Mouse (Mus musculus): ENCODE measurements around the gene Zp2.

Zp2 gene

GRCm38 (mm10) chr7:120128951-120129350 lies 16.1 kb downstream of the Zp2 start:
- no peak for DNase-seq

- no peak for DNase-seq
Measured at GRCm38 (mm10) chr7:120127686-120128059, 17.4 kb downstream of the Zp2 start.

- DNase-seq, result no peak
Measured at GRCm38 (mm10) chr7:120126976-120127685, 18.0 kb downstream of the Zp2 start.

GRCm38 (mm10) chr7:120124844-120125243 lies 20.2 kb downstream of the Zp2 start:
- DNase-seq, result peak; percentile 19

- no peak for DNase-seq
Measured at GRCm38 (mm10) chr7:120123776-120124175, 21.3 kb downstream of the Zp2 start.

GRCm38 (mm10) chr7:120117529-120117928 lies 27.6 kb downstream of the Zp2 start:
- DNase-seq, result no peak

- no peak for DNase-seq
Measured at GRCm38 (mm10) chr7:120116976-120117375, 28.1 kb downstream of the Zp2 start.

GRCm38 (mm10) chr7:120109676-120110075 lies 35.4 kb downstream of the Zp2 start:
- DNase-seq, result no peak

- DNase-seq, result no peak
Measured at GRCm38 (mm10) chr7:120106356-120106755, 38.7 kb downstream of the Zp2 start.

- no peak for DNase-seq
Measured at GRCm38 (mm10) chr7:120104975-120105374, 40.1 kb downstream of the Zp2 start.

GRCm38 (mm10) chr7:120103019-120103567 lies 42.0 kb downstream of the Zp2 start:
- DNase-seq, result no peak

GRCm38 (mm10) chr7:120102164-120102972 lies 42.7 kb downstream of the Zp2 start, which contains the start of gene Tmem159:
TSS of gene Tmem159 (plus strand) at chr7:120102353.
- peak; percentile 26 for DNase-seq

- DNase-seq, result peak; percentile 33
Measured at GRCm38 (mm10) chr7:120098403-120098802, 46.7 kb downstream of the Zp2 start.

GRCm38 (mm10) chr7:120097845-120098244 lies 47.2 kb downstream of the Zp2 start:
- peak; percentile 10 for DNase-seq

GRCm38 (mm10) chr7:120095180-120095579 lies 49.9 kb downstream of the Zp2 start, which contains the start of gene Dnah3:
TSS of gene Dnah3 (minus strand) at chr7:120095280.
- no peak for DNase-seq

GRCm38 (mm10) chr7:120094216-120094615 lies 50.9 kb downstream of the Zp2 start:
- DNase-seq, result no peak

- no peak for DNase-seq
Measured at GRCm38 (mm10) chr7:120093033-120093432, 52.1 kb downstream of the Zp2 start.

GRCm38 (mm10) chr7:120080177-120080576 lies 64.9 kb downstream of the Zp2 start:
- no peak for DNase-seq
